Mouse (Mus musculus) G1E-ER4 (cell line): ENCODE measurements around the gene Rho. TPM values are rescaled to one million over a fixed set of nuclear protein-coding genes. Genes with fewer than 3 reads are reported as not detected.

Experiments used
- GATA1 ChIP-seq: IDR thresholded peaks from one replicate; pipeline ENCODE4 v1.8.0; 2012; ENCODE audit warnings: low read length, inconsistent platforms
- polyA plus RNA-seq: library from polyadenylated mRNA; stranded (reverse); fragments of >175 nt; gene quantifications from 2 replicates; pipeline ENCODE4 v1.2.3, GENCODE M21; 2012

Gene Rho
- polyA plus RNA-seq, 1 experiment = not detected

GRCm38 (mm10) chr6:115938011-115938410, 6.5 kb downstream of the Rho start:
- TF ChIP-seq GATA1 = no peak

DNA sequence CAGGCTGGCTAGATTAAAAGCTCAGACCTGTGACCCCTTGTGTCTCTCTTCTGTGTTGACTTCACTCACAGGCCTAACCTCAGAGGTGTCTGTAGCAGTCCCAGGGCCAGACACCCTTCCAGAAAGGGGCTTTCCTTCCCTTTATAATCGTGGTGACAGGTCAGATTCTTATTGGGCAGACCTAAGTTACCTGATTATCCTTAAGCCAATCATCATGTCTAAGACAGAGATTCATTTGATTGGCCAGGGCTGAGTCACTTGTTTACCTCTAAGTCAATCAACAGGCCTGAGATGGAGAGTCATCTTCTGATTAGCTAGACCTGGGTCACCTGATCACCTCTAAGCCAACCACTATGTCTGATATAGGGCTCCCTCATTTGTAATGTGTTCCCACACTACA, 7.2 kb downstream of the Rho start:
- no peak for TF ChIP-seq GATA1

GRCm38 (mm10) chr6:115940603-115941002, 9.1 kb downstream of the Rho start:
- TF ChIP-seq GATA1 = no peak

GRCm38 (mm10) chr6:115941128-115941527, 9.6 kb downstream of the Rho start:
- no peak for TF ChIP-seq GATA1

DNA sequence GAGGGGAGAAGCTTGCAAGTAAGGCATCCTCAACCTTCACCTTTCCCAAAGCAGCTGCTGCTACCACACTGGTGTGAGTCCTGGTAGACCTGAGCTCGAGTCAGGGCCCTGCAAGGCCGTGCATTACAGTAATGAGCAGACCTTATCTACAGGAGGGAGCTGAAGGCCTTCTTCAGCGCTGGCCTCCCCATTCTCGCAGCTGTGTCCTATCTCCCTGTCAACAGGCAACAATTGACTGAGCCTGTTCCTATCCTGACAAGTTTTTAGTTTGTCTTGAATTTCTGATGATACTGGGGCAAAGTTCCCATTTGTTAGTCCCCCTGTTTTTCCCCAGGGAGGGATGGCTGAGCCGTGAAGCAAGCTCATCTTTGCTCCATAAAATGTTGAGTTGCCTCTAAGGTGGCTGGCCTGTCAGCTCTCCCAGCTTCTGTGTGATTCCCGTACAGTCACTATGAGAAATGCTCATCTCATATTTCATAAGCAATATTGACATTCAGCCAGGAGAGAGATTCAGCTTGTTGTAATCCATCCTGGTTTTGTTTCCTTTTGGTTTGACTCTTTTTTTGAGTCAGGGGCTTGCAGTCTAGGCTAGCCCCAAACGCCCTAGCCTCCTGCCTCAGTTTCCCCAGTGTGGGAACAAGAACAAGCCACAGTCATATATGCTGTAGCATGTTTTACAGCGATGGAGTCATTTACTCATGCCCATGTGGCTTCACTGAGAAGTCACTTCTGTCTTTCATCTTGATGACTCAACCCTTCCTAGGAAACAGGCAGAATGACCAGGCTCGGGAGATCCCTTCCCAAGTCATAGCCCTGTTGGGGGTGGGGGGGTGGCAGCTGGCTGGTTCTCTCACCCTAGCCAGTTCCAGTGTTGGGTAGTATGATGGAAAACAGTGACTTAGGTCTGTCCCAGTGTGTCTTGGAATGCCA, 12.2 kb downstream of the Rho start:
- TF ChIP-seq GATA1 = no peak

DNA sequence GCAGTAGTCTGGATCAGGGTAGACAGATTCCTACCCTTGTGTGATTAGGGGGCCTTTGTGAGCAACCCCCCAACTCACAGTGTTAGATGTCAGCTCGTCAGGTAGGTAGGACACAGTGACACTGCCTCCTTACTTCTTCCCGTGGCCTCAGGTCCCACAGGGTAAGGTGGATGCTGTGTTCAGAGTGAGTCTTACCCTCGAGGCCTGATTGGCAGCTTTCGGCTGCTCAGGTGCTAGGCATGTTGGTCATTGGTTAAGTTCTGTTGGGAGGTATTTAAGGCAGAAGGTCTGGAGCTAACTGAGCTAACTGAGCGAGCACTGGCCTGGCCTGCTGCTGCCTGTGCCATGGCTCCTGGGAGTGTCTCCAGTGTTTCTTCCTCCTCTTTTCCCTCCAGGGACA, 13.1 kb downstream of the Rho start, which contains the start of gene H1foo:
Gene H1foo, plus strand, starts transcription at position 301 of the 400 bp plus-strand sequence.
- TF ChIP-seq GATA1 = no peak

GRCm38 (mm10) chr6:115945633-115946032, 14.1 kb downstream of the Rho start:
- no peak for TF ChIP-seq GATA1

DNA sequence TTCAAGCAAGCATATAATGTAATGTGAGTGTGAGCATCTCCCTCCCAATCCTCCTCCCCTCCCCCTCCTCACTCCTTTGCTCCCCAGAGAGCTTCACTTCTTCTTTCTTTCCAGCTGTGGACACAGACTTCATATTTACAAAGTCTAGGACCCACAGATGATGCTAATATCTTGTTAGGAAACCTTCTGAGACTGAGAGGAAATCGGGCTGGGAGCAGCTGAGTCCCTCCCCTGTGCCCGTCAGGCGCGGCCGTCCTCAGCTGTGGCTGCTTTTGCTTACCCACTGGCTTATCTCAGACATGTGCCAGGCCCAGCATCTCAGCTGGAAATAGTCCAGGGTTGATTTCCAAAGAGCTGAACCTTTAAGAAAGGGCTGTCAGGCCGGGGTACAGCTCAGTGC, 14.8 kb downstream of the Rho start:
- TF ChIP-seq GATA1 = no peak

GRCm38 (mm10) chr6:115954506-115955074, 23.0 kb downstream of the Rho start:
- TF ChIP-seq GATA1 = no peak

GRCm38 (mm10) chr6:115955169-115955568, 23.6 kb downstream of the Rho start:
- no peak for TF ChIP-seq GATA1

GRCm38 (mm10) chr6:115955664-115956063, 24.1 kb downstream of the Rho start:
- no peak for TF ChIP-seq GATA1

GRCm38 (mm10) chr6:115956418-115956921, 24.9 kb downstream of the Rho start:
- no peak for TF ChIP-seq GATA1

- TF ChIP-seq GATA1 = no peak
Observed at GRCm38 (mm10) chr6:115956922-115957601, 25.5 kb downstream of the Rho start.

DNA sequence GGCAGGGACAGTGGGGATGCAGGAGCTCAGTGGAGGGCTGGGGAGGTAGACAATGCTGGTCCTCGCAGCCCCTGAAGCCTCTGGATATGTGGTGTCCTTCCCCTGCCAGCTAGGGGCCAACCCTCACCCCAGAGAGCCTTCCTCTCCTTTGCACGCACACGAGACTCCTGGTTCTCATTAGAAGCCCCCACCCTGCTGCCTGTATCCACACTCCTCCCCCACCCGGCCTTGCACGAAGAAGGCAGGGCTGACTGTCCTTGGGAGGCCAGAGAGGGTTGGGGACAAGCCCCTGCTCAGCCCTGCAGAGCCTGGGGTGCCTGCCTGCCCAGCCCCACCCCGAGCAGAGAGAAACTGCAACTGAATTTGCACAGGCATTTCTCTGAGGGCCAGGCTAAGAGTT, 26.1 kb downstream of the Rho start:
- no peak for TF ChIP-seq GATA1

DNA sequence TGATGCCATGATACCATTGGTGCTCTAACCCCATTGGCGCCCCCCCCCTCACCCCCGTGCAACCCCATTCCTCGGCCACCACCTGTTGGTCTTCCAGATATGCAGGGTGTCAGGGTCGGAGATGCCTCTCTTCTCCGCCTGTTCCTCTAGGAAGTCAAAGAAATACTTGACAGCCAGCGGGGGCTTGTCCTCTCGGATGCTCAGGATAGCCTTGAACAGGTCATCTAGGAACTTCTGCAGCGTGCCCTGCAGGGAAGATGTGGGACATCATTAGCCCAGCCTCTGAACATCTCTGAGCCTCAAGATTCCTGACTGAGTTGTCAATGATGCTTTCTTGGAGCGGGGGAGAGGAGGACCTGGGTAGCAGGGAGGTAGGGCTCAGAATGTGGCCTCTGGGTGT, 26.9 kb downstream of the Rho start:
- TF ChIP-seq GATA1 = no peak

DNA sequence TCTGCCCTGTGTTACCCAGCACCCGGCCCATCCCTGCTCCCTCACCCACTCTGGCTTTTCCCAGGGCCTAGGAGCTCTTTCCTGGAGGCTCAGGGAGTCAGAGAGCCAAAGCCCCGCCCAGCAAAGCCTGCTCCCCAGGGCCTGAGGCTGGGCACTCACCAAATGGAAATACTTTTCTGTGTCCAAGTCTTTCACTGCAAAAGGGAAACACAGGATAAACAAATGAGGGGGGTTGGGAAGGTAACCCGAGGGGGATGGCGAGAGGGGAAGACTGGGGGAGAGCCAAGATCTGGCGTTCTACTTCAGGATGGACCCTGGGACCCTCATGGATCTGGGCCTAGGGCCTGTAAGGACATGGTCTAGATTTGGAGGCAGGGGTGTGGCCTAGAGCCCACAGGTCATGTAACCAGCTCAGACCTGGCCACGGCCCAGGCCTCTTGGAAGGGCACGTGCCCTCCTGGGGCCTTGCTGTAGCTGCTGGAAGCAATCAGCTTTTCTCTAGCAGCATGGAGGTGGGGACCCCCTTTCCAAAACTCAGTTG, 27.7 kb downstream of the Rho start:
- no peak for TF ChIP-seq GATA1

- no peak for TF ChIP-seq GATA1
Observed at GRCm38 (mm10) chr6:115960322-115960721, 28.8 kb downstream of the Rho start.
